Mouse (Mus musculus) kidney, postnatal 36 days (tissue): ENCODE results near the gene Ephb2.

Experiments used
- DNase-seq, 2 experiments: peaks; one replicate each; pipeline ENCODE4 v3.0.0; 2021 to 2022; ENCODE audit warnings: mixed read lengths in 2 of 2

Gene Ephb2

GRCm38 (mm10) chr4:136797677-136798569, 37.9 kb downstream of the Ephb2 start:
- DNase-seq, result no peak

- no peak for DNase-seq
Measured at GRCm38 (mm10) chr4:136793320-136793719, 42.5 kb downstream of the Ephb2 start.

GRCm38 (mm10) chr4:136789821-136790220, 46.0 kb downstream of the Ephb2 start:
- DNase-seq, result peak; percentile 83 to 86

GRCm38 (mm10) chr4:136787357-136787756, 48.4 kb downstream of the Ephb2 start:
- no peak for DNase-seq

GRCm38 (mm10) chr4:136786453-136787276, 49.1 kb downstream of the Ephb2 start:
- DNase-seq, result no peak

- peak in 1 of 2 experiments; percentile 39 for DNase-seq
Measured at GRCm38 (mm10) chr4:136783552-136784150, 52.1 kb downstream of the Ephb2 start.

GRCm38 (mm10) chr4:136782579-136782925, 53.2 kb downstream of the Ephb2 start:
- DNase-seq, result peak in 1 of 2 experiments; percentile 26

GRCm38 (mm10) chr4:136781868-136782578, 53.8 kb downstream of the Ephb2 start:
- peak; percentile 54 to 62 for DNase-seq

GRCm38 (mm10) chr4:136780201-136780895, 55.4 kb downstream of the Ephb2 start:
- no peak for DNase-seq

GRCm38 (mm10) chr4:136779156-136779555, 56.6 kb downstream of the Ephb2 start:
- no peak for DNase-seq

GRCm38 (mm10) chr4:136776471-136776892, 59.3 kb downstream of the Ephb2 start:
- DNase-seq, result peak in 1 of 2 experiments; percentile 39

GRCm38 (mm10) chr4:136775903-136776302, 59.9 kb downstream of the Ephb2 start:
- DNase-seq, result no peak

- DNase-seq, result no peak
Measured at GRCm38 (mm10) chr4:136774201-136774600, 61.6 kb downstream of the Ephb2 start.

- DNase-seq, result no peak
Measured at GRCm38 (mm10) chr4:136772952-136773584, 62.7 kb downstream of the Ephb2 start.

GRCm38 (mm10) chr4:136772318-136772717, 63.5 kb downstream of the Ephb2 start:
- DNase-seq, result no peak

- no peak for DNase-seq
Measured at GRCm38 (mm10) chr4:136770718-136771117, 65.1 kb downstream of the Ephb2 start.

GRCm38 (mm10) chr4:136768499-136768898, 67.3 kb downstream of the Ephb2 start:
- DNase-seq, result no peak

GRCm38 (mm10) chr4:136765080-136765479, 70.7 kb downstream of the Ephb2 start:
- DNase-seq, result no peak

- DNase-seq, result no peak
Measured at GRCm38 (mm10) chr4:136763349-136763748, 72.4 kb downstream of the Ephb2 start.

- DNase-seq, result no peak
Measured at GRCm38 (mm10) chr4:136761713-136762380, 73.9 kb downstream of the Ephb2 start.

GRCm38 (mm10) chr4:136760882-136761281, 74.9 kb downstream of the Ephb2 start:
- DNase-seq, result no peak
